Mouse (Mus musculus): ENCODE data around the gene Gm6351.
"Not testable (repeated sequence)": the region's sequence is repeated elsewhere in the genome, so short reads cannot be mapped to it uniquely, and the experiment has no call there.

Gm6351 gene

DNA sequence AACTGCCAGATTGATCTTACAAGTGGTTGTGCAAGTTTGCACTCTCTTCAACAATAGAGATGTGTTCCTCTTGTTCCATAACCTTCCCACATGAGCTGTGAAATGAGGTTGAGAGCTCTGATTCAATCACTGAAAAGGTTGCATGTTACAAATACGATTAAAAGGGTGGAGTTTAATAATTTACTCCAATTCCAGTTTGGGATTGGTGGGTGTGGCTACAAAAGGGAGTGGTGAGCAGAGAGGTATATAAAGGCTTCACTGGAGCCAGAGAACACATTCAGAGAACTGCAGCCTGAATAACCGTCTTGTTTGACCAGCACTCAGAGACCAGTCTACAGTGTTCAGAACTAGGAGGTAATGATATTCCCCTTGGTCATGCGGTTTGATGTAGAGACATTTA, at the start of gene Gm6351:
Gene Gm6351, plus strand, starts transcription at position 301 of the 400 bp plus-strand sequence.
- DNase-seq = not testable (repeated sequence)

DNA sequence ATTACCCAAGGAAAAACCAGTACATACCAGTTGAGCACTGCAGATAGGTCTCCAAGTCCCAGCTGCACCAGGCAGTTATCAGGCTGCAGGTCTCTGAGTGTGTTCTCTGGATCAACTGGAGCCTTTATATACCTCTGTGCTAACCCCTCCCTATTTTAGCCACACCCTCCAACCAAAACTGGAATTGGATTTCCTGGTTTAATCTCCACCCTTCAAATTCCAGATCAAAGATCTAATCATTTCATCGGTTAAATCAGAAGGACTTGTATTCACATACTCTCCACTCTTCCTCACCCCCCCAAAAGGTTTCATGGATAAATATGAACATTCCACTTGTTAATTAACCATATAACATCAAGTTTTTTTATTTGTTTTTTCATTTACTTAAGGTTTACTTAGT, 5.7 kb upstream of the Gm6351 start, which contains the start of gene BC061212:
Gene BC061212, minus strand, starts transcription at position 101 of the 400 bp plus-strand sequence.
- not testable (repeated sequence) for DNase-seq

Data from cerebellum, adult 8-10 months (tissue).